Mouse (Mus musculus) kidney, postnatal 0 days (tissue): ENCODE data around the gene Dand5. TPM values are rescaled to one million over a fixed set of nuclear protein-coding genes. Genes with fewer than 3 reads are reported as not detected.

Source experiments
- ATAC-seq: fragments of 200-750 bp; cut with Nextera tagmentation; replicated peaks from 2 replicates; pipeline ENCODE4 v1.8.0; 2017; ENCODE audit warnings: low read depth, moderate number of reproducible peaks, moderate TSS enrichment, moderate library complexity; ENCODE audit not compliant: low FRiP score
- DNase-seq: peaks from one replicate; pipeline ENCODE4 v3.0.0-alpha.2; 2016; ENCODE audit warnings: low spot score
- H3K27ac ChIP-seq: fragments of 300-500 bp; sonication (generic); 2 replicates; pipeline ENCODE4 v1.5.1; 2014; ENCODE audit warnings: mild to moderate bottlenecking
- H3K27me3 ChIP-seq: fragments of 300-500 bp; sonication (generic); 2 replicates; pipeline ENCODE4 v1.6.1; 2014; ENCODE audit warnings: low read length, mixed read lengths; ENCODE audit not compliant: insufficient read depth
- H3K36me3 ChIP-seq: fragments of 300-500 bp; sonication (generic); 2 replicates; pipeline ENCODE4 v1.6.1; 2014; ENCODE audit warnings: low read length, mixed read lengths; ENCODE audit not compliant: insufficient read depth
- H3K4me1 ChIP-seq: fragments of 300-500 bp; sonication (generic); replicated peaks from 2 replicates; pipeline ENCODE4 v1.6.1; 2014; ENCODE audit warnings: antibody characterized with exemption, low read length, mixed read lengths; ENCODE audit not compliant: insufficient read depth
- H3K4me2 ChIP-seq: fragments of 300-500 bp; sonication (generic); 2 replicates; pipeline ENCODE4 v1.6.1; 2014; ENCODE audit warnings: mild to moderate bottlenecking, low read length, moderate library complexity, mixed read lengths
- H3K4me3 ChIP-seq: fragments of 300-500 bp; sonication (generic); replicated peaks from 2 replicates; pipeline ENCODE4 v1.5.1; 2014; ENCODE audit warnings: low read depth, low read length
- H3K9ac ChIP-seq: fragments of 300-500 bp; sonication (generic); 2 replicates; pipeline ENCODE4 v1.6.1; 2014; ENCODE audit warnings: low read depth, low read length
- H3K9me3 ChIP-seq: fragments of 300-500 bp; sonication (generic); replicated peaks from 2 replicates; pipeline ENCODE4 v1.6.1; 2016; ENCODE audit warnings: low read length, inconsistent platforms, mixed read lengths
- CTCF ChIP-seq: IDR thresholded peaks from 2 replicates; pipeline ENCODE4 v1.5.1; 2016; ENCODE audit warnings: antibody characterized with exemption, low read depth, mild to moderate bottlenecking, moderate library complexity
- WGBS: fragments of 180-500 bp; shearing (Covaris S2); extraction: QIAGEN DNeasy Blood & Tissue Kit; methylation state at CpG from one replicate; pipeline ENCODE4 v1.1.7; 2014; 5-methylcytosine and 5-hydroxymethylcytosine counted together
- polyA plus RNA-seq: library from polyadenylated mRNA; unstranded; fragments of >200 nt; fragmentation: Nextera tagmentation; extraction: Ambion mirVana; gene quantifications from 2 replicates; pipeline ENCODE4 v1.2.1, GENCODE M21; 2015

Gene Dand5
- polyA plus RNA-seq, 1 experiment from 2014 or later: 7.4 TPM

DNA sequence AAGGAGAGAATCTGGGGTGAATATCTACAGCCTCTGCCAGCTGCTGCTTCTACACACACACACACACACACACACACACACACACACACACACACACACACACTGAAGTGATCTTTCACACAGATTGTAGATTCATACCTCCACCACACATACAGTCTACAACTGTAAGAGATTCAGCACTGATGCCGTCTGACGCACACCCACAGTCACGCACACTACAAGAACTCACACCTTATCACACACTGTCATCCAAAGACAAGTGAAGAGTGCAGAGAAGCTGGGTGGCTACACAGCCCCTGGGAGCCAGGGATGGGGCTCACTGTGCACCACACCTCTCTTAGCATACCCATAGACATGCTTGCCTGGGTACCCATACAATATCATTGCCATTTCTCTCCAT, 8.8 kb downstream of the Dand5 start:
- no peak overlapping the region for H3K4me3 ChIP-seq
- no peaks in the 10 kb centered on the region for H3K4me1 ChIP-seq
- WGBS: 84% methylated on average over 3 of the region's 3 CpGs
- no peaks in the 10 kb centered on the region for H3K36me3 ChIP-seq
- DNase-seq: no peak
- TF ChIP-seq CTCF: no peak
- H3K27ac ChIP-seq: no peak overlapping the region
- no peaks in the 10 kb centered on the region for H3K27me3 ChIP-seq
- no peak overlapping the region for H3K4me2 ChIP-seq
- H3K9me3 ChIP-seq: no peaks in the 10 kb centered on the region
- H3K9ac ChIP-seq: no peak overlapping the region
- ATAC-seq: no peak

DNA sequence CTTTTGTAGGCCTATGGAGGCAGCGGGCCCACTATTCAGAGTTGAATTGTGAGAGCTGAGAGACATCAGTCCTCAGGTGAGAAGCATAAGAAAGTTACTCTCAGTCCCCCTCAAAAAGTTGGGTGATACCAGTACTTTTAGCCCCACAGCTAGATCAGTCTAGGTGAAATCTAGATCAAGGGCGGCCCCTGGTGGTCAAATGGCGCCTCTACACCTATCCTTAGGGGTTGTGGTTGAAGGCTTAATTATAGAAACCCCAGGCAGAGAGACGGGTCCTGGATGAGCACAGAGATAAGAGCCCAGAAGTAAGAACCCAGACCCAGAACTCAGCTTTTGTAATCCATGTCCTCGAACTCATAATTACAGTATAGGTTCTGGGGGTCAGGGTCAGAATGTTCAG, 9.6 kb downstream of the Dand5 start:
- Histone ChIP-seq H3K4me3 (no peak overlapping the region), H3K9ac (no peak overlapping the region), H3K4me2 (no peak overlapping the region), H3K9me3 (no peaks in the 10 kb centered on the region), H3K27ac (no peak overlapping the region), H3K36me3 (no peaks in the 10 kb centered on the region), H3K4me1 (no peaks in the 10 kb centered on the region), H3K27me3 (no peaks in the 10 kb centered on the region)
- DNase-seq (peak; percentile 91), ATAC-seq (no peak)
- under 1% methylated on average over 5 of the region's 5 CpGs for WGBS
- TF ChIP-seq CTCF: peak; percentile 88

DNA sequence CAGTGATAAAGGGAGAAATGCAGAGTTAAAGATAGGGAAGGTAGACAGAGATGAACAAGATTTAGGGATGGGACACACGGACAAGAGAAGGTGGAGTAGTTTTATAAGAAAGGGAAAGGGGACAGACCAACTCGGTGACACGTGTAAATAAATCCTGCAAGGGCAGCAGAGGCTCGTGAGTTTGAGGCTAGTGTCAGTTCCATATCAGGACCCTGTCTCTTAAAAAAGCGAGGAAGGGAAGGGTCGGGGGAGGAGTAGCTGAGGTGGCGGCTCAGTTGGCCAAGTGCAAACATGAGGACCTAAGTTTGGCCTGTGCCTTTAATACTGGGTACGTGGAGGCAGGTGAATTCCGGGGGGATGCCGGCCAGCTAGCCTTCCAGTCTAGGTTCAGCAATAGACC, 11.3 kb downstream of the Dand5 start:
- Histone ChIP-seq H3K9ac (no peak overlapping the region), H3K9me3 (no peaks in the 10 kb centered on the region), H3K4me3 (peak overlapping the region; percentile 15), H3K27me3 (no peaks in the 10 kb centered on the region), H3K36me3 (no peaks in the 10 kb centered on the region), H3K4me2 (peak overlapping the region; percentile 51), H3K27ac (no peak overlapping the region), H3K4me1 (no peaks in the 10 kb centered on the region)
- DNase-seq (no peak), ATAC-seq (no peak)
- WGBS: 28% methylated on average over 10 of the region's 10 CpGs
- no peak for TF ChIP-seq CTCF

DNA sequence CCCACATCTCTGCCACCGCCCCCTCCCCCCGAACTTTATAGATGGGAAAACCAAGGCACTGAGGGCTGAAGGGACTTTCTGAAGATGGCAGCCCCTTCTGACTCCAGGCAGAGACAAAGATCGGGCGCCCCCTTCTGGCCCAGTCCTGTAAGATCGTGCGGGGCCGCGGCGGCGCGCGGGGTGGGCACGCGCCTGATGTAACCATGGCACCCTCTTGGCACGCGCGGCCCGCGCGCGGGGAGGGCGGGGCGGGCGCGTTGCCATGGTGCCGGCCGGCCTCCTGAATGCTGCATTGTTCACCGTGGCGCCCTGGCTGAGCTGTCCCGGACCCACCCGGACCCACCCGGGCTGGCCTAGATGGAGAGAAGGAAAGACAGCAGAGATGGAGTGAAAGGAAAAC, 11.7 kb downstream of the Dand5 start:
- H3K9ac ChIP-seq: no peak overlapping the region
- no peaks in the 10 kb centered on the region for H3K9me3 ChIP-seq
- peak overlapping the region; percentile 15 for H3K4me3 ChIP-seq
- ATAC-seq (peak; percentile 52), DNase-seq (peak; percentile 92)
- no peaks in the 10 kb centered on the region for H3K36me3 ChIP-seq
- TF ChIP-seq CTCF: peak; percentile 81
- no peaks in the 10 kb centered on the region for H3K27me3 ChIP-seq
- no peak overlapping the region for H3K27ac ChIP-seq
- peak overlapping the region; percentile 51 for H3K4me2 ChIP-seq
- WGBS: 1% methylated on average over 32 of the region's 32 CpGs
- H3K4me1 ChIP-seq: no peaks in the 10 kb centered on the region

DNA sequence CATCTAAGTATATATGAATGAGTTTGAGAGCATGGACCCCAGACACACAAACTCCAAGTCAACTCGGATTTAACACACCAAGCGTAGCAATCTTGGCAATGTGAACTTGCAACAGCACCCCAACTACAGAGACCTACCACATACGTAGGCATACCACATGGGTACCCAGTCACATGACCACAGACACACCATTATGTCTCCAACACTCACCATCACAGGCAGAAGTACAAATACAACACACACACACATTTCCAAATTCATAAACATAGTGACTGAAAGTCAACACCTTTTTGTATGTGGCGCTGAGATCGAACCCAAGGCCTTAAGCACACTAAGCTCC, 12.7 kb downstream of the Dand5 start:
- WGBS: 79% methylated on average over 5 of the region's 5 CpGs
- H3K4me1 ChIP-seq: no peaks in the 10 kb centered on the region
- H3K27ac ChIP-seq: no peak overlapping the region
- H3K9ac ChIP-seq: no peak overlapping the region
- no peaks in the 10 kb centered on the region for H3K27me3 ChIP-seq
- H3K4me3 ChIP-seq: no peak overlapping the region
- H3K4me2 ChIP-seq: no peak overlapping the region
- TF ChIP-seq CTCF: no peak
- H3K36me3 ChIP-seq: no peaks in the 10 kb centered on the region
- H3K9me3 ChIP-seq: no peaks in the 10 kb centered on the region
- ATAC-seq (no peak), DNase-seq (no peak)

DNA sequence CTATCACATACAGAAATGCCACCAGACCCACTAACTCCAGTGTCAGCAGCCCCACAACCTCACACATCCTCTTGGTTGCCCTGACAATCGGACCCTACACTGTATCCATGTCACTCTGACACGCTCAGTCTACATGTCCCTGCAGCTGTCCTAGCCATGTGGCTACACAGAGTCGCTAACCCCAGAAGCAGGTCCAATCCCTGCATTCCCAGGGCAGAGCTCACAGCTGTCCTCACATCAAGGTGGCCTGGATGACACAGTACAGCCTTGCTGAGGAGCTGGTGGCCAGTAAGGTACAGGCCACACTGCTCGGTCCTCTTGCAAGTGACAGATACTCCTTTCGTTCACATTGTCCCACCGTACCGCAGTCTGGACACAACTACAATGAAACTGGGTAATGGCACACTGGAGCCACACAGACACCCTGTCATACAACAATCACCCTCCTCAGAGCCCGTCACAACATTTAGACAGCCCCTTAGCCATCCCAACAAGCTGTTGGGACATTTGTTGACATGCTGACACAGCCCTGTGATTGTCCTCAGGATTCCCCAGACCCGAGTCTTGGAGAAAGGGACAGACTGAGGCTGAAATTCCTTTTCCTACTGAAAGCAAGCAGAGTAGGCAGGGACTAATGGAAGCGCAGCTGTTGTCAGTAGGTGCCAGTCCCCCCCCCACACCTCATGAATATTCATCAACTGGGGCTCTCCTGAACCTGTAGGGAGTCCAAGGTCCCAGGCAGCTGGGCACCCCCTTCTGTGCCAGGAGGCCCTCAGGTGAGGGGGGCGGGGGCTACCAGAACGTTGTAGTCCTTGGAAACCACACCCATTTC, 13.3 kb downstream of the Dand5 start:
- WGBS: 66% methylated on average over 12 of the region's 12 CpGs
- Histone ChIP-seq H3K27ac (no peak overlapping the region), H3K36me3 (no peaks in the 10 kb centered on the region), H3K9ac (no peak overlapping the region), H3K9me3 (no peaks in the 10 kb centered on the region), H3K4me3 (no peak overlapping the region), H3K4me1 (no peaks in the 10 kb centered on the region), H3K4me2 (no peak overlapping the region), H3K27me3 (no peaks in the 10 kb centered on the region)
- TF ChIP-seq CTCF: no peak
- ATAC-seq: no peak
- no peak for DNase-seq

DNA sequence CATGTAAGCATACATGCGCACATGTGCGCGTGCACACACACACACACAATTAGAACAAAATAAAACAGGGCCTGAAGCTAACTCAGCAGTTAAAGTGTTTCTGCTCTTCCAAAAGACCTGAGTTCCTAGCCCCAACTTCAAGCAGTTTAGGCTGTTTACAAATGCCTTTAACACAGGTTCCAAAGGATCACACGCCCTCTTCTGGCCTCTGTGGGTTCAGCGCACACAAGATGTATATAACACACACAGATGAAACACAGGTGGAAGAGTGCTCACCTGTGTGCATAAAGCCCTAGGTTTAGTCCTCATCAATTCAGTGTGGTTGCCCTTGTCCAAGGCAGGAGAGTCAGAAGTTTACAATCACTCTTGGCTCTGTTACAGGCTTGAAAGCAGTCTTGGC, 16.6 kb downstream of the Dand5 start:
- H3K9ac ChIP-seq: no peak overlapping the region
- ATAC-seq: no peak
- H3K27me3 ChIP-seq: peaks cover 3% of the 10 kb centered on the region; the same call in 1 of the 2 replicates
- no peaks in the 10 kb centered on the region for H3K4me1 ChIP-seq
- H3K9me3 ChIP-seq: no peaks in the 10 kb centered on the region
- TF ChIP-seq CTCF: 0 out of 2 replicates have a peak, but pooled peaks have one; percentile 11
- no peak overlapping the region for H3K4me2 ChIP-seq
- no peak for DNase-seq
- WGBS: 96% methylated on average over 5 of the region's 5 CpGs
- no peaks in the 10 kb centered on the region for H3K36me3 ChIP-seq
- H3K27ac ChIP-seq: no peak overlapping the region
- H3K4me3 ChIP-seq: no peak overlapping the region
